Mouse (Mus musculus): ENCODE data around the gene Ppp1r15b. TPM values are rescaled to one million over a fixed set of nuclear protein-coding genes. Genes with fewer than 3 reads are reported as not detected.

Ppp1r15b gene
- polyA plus RNA-seq, 1 experiment = 28.0 TPM

DNA sequence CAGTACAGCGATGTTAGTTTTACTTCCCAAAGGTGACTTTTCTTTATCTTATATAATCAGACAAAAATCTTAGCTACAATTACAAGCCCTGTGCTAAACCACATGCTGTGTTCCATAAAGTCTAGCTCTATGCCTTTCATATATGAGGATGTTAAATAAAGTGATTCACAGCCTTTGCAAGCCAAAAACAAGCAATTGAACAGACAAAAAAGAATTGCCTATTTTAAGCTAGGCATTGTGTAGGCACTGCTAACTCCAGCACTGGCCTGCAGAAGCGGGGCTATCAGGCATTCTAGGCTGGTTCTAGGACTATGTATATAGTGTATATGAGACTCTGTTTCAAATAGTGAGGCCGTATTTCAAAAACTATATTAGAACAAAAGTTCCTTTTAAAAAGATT lies 21.3 kb downstream of the Ppp1r15b start:
- Histone ChIP-seq H3K4me3 (ENCODE audit: insufficient read depth, poor library complexity, severe bottlenecking) (no peak overlapping the region), H3K27me3 (ENCODE audit: control insufficient read depth, insufficient read depth, insufficient read length) (peaks cover 17% of the 10 kb centered on the region), H3K79me2 (ENCODE audit: control insufficient read depth, insufficient read depth) (no peaks in the 10 kb centered on the region), H3K36me3 (ENCODE audit: control insufficient read depth, insufficient read depth) (no peaks in the 10 kb centered on the region), H3K79me3 (ENCODE audit: low read depth) (no peaks in the 10 kb centered on the region), H3ac (ENCODE audit: control insufficient read depth, insufficient read length, low read depth) (no peak overlapping the region)
- TF ChIP-seq CEBPB (IDR thresholded peaks at IDR 0.05; ENCODE audit: low read depth) (no peak), MYOG (IDR thresholded peaks at IDR 0.05; ENCODE audit: control insufficient read depth, extremely low read depth, insufficient read length) (no peak), MAX (IDR thresholded peaks at IDR 0.05) (no peak), CTCF (IDR thresholded peaks at IDR 0.05; ENCODE audit: control insufficient read depth, insufficient read depth, insufficient read length) (no peak), FOSL1 (IDR thresholded peaks at IDR 0.05; ENCODE audit: insufficient read depth, low read length, poor library complexity, severe bottlenecking) (no peak), MYOD1 (IDR thresholded peaks at IDR 0.05; ENCODE audit: control insufficient read depth, insufficient read length, low read depth) (no peak)

- H3K4me3 ChIP-seq (ENCODE audit: insufficient read depth, poor library complexity, severe bottlenecking) = no peak overlapping the region
- no peak for TF ChIP-seq MYOD1 (IDR thresholded peaks at IDR 0.05; ENCODE audit: control insufficient read depth, insufficient read length, low read depth)
- TF ChIP-seq CTCF (IDR thresholded peaks at IDR 0.05; ENCODE audit: control insufficient read depth, insufficient read depth, insufficient read length) = no peak
- TF ChIP-seq MYOG (IDR thresholded peaks at IDR 0.05; ENCODE audit: control insufficient read depth, extremely low read depth, insufficient read length) = no peak
- TF ChIP-seq FOSL1 (IDR thresholded peaks at IDR 0.05; ENCODE audit: insufficient read depth, low read length, poor library complexity, severe bottlenecking) = no peak
- TF ChIP-seq USF1 (IDR thresholded peaks at IDR 0.05; ENCODE audit: low read depth) = no peak
- TF ChIP-seq MAX (IDR thresholded peaks at IDR 0.05) = no peak
- no peak for TF ChIP-seq CEBPB (IDR thresholded peaks at IDR 0.05; ENCODE audit: low read depth)
- H3K27me3 ChIP-seq (ENCODE audit: control insufficient read depth, insufficient read depth, insufficient read length) = peaks cover 36% of the 10 kb centered on the region
- H3ac ChIP-seq (ENCODE audit: control insufficient read depth, insufficient read length, low read depth) = no peak overlapping the region
- H3K79me3 ChIP-seq (ENCODE audit: low read depth) = no peaks in the 10 kb centered on the region
- H3K79me2 ChIP-seq (ENCODE audit: control insufficient read depth, insufficient read depth) = no peaks in the 10 kb centered on the region
- no peaks in the 10 kb centered on the region for H3K36me3 ChIP-seq (ENCODE audit: control insufficient read depth, insufficient read depth)
Measured at GRCm38 (mm10) chr1:133155270-133155669, 24.3 kb downstream of the Ppp1r15b start.

DNA sequence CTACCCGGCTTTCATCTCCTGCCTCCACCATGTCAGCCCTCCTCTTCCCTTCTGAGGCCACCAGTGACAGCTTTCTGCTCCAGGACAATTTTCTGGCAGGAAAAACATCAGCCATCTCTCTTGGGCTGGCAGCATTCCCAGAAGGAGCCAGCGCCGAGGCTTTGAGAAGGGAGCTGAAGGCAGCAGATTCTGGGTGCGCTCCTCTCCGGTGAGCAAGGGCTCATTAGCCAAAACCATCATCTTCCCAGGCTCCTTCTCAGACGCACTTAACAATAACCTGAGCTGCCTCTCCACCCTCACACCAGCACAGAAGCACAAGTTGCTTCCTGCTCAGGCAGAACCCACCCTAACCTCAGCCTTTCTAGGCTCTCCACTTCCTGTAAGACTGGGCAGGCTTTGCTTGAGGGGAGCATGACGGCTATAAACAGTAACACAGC lies 28.2 kb downstream of the Ppp1r15b start:
- Histone ChIP-seq H3ac (ENCODE audit: control insufficient read depth, insufficient read length, low read depth) (no peak overlapping the region), H3K79me3 (ENCODE audit: low read depth) (no peaks in the 10 kb centered on the region), H3K36me3 (ENCODE audit: control insufficient read depth, insufficient read depth) (no peaks in the 10 kb centered on the region), H3K27me3 (ENCODE audit: control insufficient read depth, insufficient read depth, insufficient read length) (peaks cover 73% of the 10 kb centered on the region), H3K4me3 (ENCODE audit: insufficient read depth, poor library complexity, severe bottlenecking) (no peak overlapping the region), H3K79me2 (ENCODE audit: control insufficient read depth, insufficient read depth) (no peaks in the 10 kb centered on the region)
- TF ChIP-seq MYOD1 (IDR thresholded peaks at IDR 0.05; ENCODE audit: control insufficient read depth, insufficient read length, low read depth) (no peak), CTCF (IDR thresholded peaks at IDR 0.05; ENCODE audit: control insufficient read depth, insufficient read depth, insufficient read length) (no peak), MAX (IDR thresholded peaks at IDR 0.05) (no peak), CEBPB (IDR thresholded peaks at IDR 0.05; ENCODE audit: low read depth) (no peak), FOSL1 (IDR thresholded peaks at IDR 0.05; ENCODE audit: insufficient read depth, low read length, poor library complexity, severe bottlenecking) (no peak), MYOG (IDR thresholded peaks at IDR 0.05; ENCODE audit: control insufficient read depth, extremely low read depth, insufficient read length) (no peak), USF1 (IDR thresholded peaks at IDR 0.05; ENCODE audit: low read depth) (no peak)

DNA sequence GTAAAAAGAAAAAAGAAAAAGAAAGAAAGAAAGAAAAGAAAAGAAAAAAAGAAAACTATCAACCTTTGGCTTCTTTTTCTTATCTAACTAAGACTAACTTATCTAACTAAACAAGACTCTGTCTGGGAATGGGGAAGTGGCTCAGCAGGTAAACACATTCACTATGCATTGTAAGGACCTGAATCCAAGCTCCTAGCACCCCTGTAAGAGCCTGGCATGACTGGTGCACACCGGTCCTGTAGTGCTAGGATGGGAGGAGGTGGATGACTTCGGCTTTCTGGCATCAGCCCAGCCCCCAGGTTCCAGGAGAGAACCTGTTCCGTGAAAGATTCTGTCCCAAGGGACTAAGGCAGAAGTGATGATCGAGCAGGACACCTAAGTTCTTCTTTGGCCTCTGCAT lies 30.6 kb downstream of the Ppp1r15b start:
- Histone ChIP-seq H3K27me3 (ENCODE audit: control insufficient read depth, insufficient read depth, insufficient read length) (peaks cover 80% of the 10 kb centered on the region), H3K79me3 (ENCODE audit: low read depth) (no peaks in the 10 kb centered on the region), H3K36me3 (ENCODE audit: control insufficient read depth, insufficient read depth) (no peaks in the 10 kb centered on the region), H3K4me3 (ENCODE audit: insufficient read depth, poor library complexity, severe bottlenecking) (no peak overlapping the region), H3ac (ENCODE audit: control insufficient read depth, insufficient read length, low read depth) (no peak overlapping the region), H3K79me2 (ENCODE audit: control insufficient read depth, insufficient read depth) (no peaks in the 10 kb centered on the region)
- no peak for TF ChIP-seq MAX (IDR thresholded peaks at IDR 0.05)
- TF ChIP-seq FOSL1 (IDR thresholded peaks at IDR 0.05; ENCODE audit: insufficient read depth, low read length, poor library complexity, severe bottlenecking) = no peak
- TF ChIP-seq USF1 (IDR thresholded peaks at IDR 0.05; ENCODE audit: low read depth) = no peak
- no peak for TF ChIP-seq MYOG (IDR thresholded peaks at IDR 0.05; ENCODE audit: control insufficient read depth, extremely low read depth, insufficient read length)
- no peak for TF ChIP-seq MYOD1 (IDR thresholded peaks at IDR 0.05; ENCODE audit: control insufficient read depth, insufficient read length, low read depth)
- no peak for TF ChIP-seq CTCF (IDR thresholded peaks at IDR 0.05; ENCODE audit: control insufficient read depth, insufficient read depth, insufficient read length)
- no peak for TF ChIP-seq CEBPB (IDR thresholded peaks at IDR 0.05; ENCODE audit: low read depth)

DNA sequence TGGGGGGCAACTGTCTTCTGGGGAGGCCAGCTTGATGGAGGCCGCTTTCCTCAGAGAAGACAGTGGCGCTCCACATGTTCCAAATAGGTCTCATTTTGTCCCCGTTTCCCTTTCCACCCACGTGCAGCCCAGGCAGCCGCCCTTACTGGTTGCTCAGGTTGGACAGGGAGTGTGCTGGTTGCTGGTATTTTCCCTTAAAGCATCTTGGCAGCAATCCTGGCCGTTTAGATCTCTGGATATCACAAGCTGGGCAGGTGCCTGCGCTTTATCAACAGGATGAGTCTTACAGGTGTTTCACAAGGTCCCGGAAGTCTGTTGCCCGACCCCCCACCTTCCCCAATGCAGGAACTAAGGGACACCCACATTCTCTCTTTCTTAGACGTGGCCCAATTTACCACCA lies 31.1 kb downstream of the Ppp1r15b start:
- no peak for TF ChIP-seq CTCF (IDR thresholded peaks at IDR 0.05; ENCODE audit: control insufficient read depth, insufficient read depth, insufficient read length)
- TF ChIP-seq CEBPB (IDR thresholded peaks at IDR 0.05; ENCODE audit: low read depth) = no peak
- no peak for TF ChIP-seq MAX (IDR thresholded peaks at IDR 0.05)
- no peak for TF ChIP-seq MYOG (IDR thresholded peaks at IDR 0.05; ENCODE audit: control insufficient read depth, extremely low read depth, insufficient read length)
- TF ChIP-seq USF1 (IDR thresholded peaks at IDR 0.05; ENCODE audit: low read depth) = no peak
- TF ChIP-seq FOSL1 (IDR thresholded peaks at IDR 0.05; ENCODE audit: insufficient read depth, low read length, poor library complexity, severe bottlenecking) = no peak
- no peak for TF ChIP-seq MYOD1 (IDR thresholded peaks at IDR 0.05; ENCODE audit: control insufficient read depth, insufficient read length, low read depth)
- Histone ChIP-seq H3K27me3 (ENCODE audit: control insufficient read depth, insufficient read depth, insufficient read length) (peaks cover 79% of the 10 kb centered on the region), H3ac (ENCODE audit: control insufficient read depth, insufficient read length, low read depth) (no peak overlapping the region), H3K36me3 (ENCODE audit: control insufficient read depth, insufficient read depth) (no peaks in the 10 kb centered on the region), H3K4me3 (ENCODE audit: insufficient read depth, poor library complexity, severe bottlenecking) (no peak overlapping the region), H3K79me2 (ENCODE audit: control insufficient read depth, insufficient read depth) (no peaks in the 10 kb centered on the region), H3K79me3 (ENCODE audit: low read depth) (no peaks in the 10 kb centered on the region)

DNA sequence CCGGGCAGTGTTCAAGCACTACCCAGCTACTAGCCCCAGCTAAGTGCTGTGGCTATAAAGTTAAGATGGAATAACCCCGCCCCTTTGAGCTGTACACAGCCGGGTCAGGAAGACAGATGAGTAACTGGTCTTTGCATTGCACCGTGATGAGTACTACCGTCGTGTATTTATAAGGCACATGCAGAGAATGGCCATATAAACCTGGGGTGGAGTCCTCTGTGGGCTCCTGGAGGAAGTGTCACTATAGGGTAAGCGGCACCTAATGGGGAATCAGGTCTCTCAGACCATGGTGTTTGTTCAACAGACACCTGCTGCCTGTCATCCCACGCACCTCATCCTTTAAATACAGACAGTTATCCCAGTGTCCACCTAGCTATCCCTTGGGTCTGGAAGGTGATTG lies 32.0 kb downstream of the Ppp1r15b start:
- Histone ChIP-seq H3ac (ENCODE audit: control insufficient read depth, insufficient read length, low read depth) (no peak overlapping the region), H3K4me3 (ENCODE audit: insufficient read depth, poor library complexity, severe bottlenecking) (no peak overlapping the region), H3K27me3 (ENCODE audit: control insufficient read depth, insufficient read depth, insufficient read length) (peaks cover 82% of the 10 kb centered on the region), H3K79me3 (ENCODE audit: low read depth) (no peaks in the 10 kb centered on the region), H3K36me3 (ENCODE audit: control insufficient read depth, insufficient read depth) (no peaks in the 10 kb centered on the region), H3K79me2 (ENCODE audit: control insufficient read depth, insufficient read depth) (no peaks in the 10 kb centered on the region)
- TF ChIP-seq FOSL1 (IDR thresholded peaks at IDR 0.05; ENCODE audit: insufficient read depth, low read length, poor library complexity, severe bottlenecking) (no peak), USF1 (IDR thresholded peaks at IDR 0.05; ENCODE audit: low read depth) (no peak), MAX (IDR thresholded peaks at IDR 0.05) (no peak), CTCF (IDR thresholded peaks at IDR 0.05; ENCODE audit: control insufficient read depth, insufficient read depth, insufficient read length) (no peak), CEBPB (IDR thresholded peaks at IDR 0.05; ENCODE audit: low read depth) (no peak), MYOD1 (IDR thresholded peaks at IDR 0.05; ENCODE audit: control insufficient read depth, insufficient read length, low read depth) (no peak), MYOG (IDR thresholded peaks at IDR 0.05; ENCODE audit: control insufficient read depth, extremely low read depth, insufficient read length) (no peak)

Measured in C2C12 (cell line).